Mouse (Mus musculus): ENCODE measurements around the gene Gm21854.
"Not testable (repeated sequence)": the region's sequence is repeated elsewhere in the genome, so short reads cannot be mapped to it uniquely, and the experiment has no call there.

Gene Gm21854

DNA sequence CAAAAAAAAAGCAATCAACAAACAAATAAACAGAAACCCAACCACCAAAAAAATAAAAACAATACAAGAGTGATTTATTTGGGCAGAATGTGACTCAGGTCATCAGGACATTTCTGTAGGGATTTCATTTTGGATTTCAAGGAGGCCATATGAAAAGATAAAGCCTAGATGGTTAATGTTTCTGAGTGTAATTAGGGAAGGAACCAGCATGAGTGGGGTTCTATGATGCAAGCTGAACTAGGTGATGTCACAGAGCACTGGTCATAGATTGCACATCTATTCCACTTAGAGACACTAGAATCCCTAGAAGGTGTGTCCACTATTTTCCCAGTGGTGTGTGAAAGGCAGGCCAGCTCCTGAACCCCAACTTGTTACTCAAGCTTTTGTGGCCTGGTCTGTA lies at the start of gene Gm21854:
Gene Gm21854 (plus strand): TSS at position 301 of the 400 bp plus-strand sequence.
- DNase-seq (ENCODE audit: low read depth, low spot score) = not testable (repeated sequence)
